Mouse (Mus musculus) left cerebral cortex, postnatal 14 days (tissue): ENCODE results near the gene A630073D07Rik. TPM values are rescaled to one million over a fixed set of nuclear protein-coding genes. Genes with fewer than 3 reads are reported as not detected.
"Not testable (repeated sequence)": the region's sequence is repeated elsewhere in the genome, so short reads cannot be mapped to it uniquely, and the experiment has no call there.

Experiments used
- DNase-seq, 2 experiments: peaks; one replicate each; pipeline ENCODE4 v3.0.0; 2021 to 2022; ENCODE audit warnings: low spot score in 2 of 2, mixed read lengths in 1 of 2
- intact Hi-C: fragments of 180-260 bp; cut with DNase I; formaldehyde crosslinking; loops from one replicate; pipeline ENCODE4 v1.15.1; 2025
- long read RNA-seq, 2 experiments: library from polyadenylated mRNA; stranded (forward); transcript quantifications; one replicate each; pipeline ENCODE4 v2.0.0; 2021
- total RNA-seq, 2 experiments: library from RNA; stranded (reverse); gene quantifications; 2 replicates each; pipeline ENCODE4 v1.2.3; 2021

A630073D07Rik gene
- total RNA-seq = not detected
- long read RNA-seq, experiment 1 = 0 reads
- long read RNA-seq, experiment 2 = 0 reads

- DNase-seq = no peak
- intact Hi-C loops = no loop called here
Observed at GRCm38 (mm10) chr6:132651426-132651825, at the start of gene A630073D07Rik. A630073D07Rik (minus strand) TSS chr6:132651526.

DNA sequence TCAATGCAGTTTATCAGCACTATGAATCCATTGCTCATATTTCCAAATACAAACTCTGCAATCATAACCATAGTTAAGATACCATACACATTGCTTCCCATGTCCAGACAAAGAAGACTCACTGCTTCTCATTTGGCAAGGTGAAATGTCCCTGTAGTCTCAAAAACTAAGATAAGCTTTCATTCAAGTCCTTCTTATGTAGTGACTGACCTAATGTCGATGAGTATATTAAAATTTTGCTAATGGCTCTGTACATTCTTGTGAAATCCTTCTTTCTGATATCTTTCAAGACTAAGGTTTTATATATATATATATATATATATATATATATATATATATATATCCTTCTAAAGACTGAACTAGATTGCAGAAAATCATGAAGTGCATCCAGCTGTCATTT, 49.6 kb upstream of the A630073D07Rik start, which contains the start of gene Tas2r121:
TSS of gene Tas2r121 (minus strand) at position 101 of the 400 bp plus-strand sequence.
- intact Hi-C loops = no loop called here
- no peak for DNase-seq

DNA sequence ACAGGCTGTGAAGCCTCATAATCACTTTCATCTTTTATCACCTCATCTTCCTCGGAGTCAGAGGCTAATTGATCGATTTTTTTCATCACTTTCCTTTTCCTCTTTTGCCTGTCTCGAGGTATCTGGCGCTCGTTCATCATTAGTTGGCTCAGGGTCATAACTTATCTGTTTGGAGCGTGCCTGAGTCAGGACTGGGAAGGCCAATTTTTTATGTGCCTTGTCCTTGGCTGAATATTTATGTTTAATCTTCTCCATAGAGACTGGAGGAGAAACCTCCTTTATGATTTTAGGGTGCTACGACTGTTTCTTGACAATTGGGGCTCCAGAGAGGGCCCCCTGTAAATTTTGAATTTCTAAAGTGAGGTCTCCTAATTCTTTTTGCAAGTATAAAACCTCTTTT, 40.3 kb upstream of the A630073D07Rik start:
- intact Hi-C loops, DNase-seq: not testable (repeated sequence)

GRCm38 (mm10) chr6:132656653-132657052, 5.3 kb upstream of the A630073D07Rik start, which contains the start of gene Tas2r120:
Tas2r120 (plus strand) TSS chr6:132656953.
- intact Hi-C loops = no loop called here
- no peak for DNase-seq

- intact Hi-C loops = no loop called here
- DNase-seq = no peak
Observed at GRCm38 (mm10) chr6:132649399-132649798, 1.9 kb downstream of the A630073D07Rik start.

DNA sequence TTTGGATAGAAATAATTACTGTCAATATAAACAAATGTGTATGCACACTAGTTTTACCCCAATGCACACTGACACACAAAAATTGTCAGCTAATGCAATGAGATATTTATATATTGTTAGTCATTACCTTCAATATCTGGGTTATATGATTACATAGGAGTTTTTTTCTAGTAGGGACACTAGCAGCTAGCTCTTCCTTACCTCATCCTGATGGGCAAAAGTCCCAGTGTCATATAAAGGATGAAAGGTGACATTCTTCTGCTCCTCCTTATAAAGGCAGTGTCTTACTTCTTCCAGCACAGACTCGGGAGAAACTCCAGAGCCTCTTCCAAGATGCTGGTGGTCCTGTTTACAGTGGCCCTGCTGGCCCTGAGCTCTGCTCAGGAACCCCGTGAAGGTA, 55.7 kb downstream of the A630073D07Rik start, which contains the start of gene Prp2:
TSS of gene Prp2 (plus strand) at position 301 of the 400 bp plus-strand sequence.
- intact Hi-C loops, DNase-seq: not testable (repeated sequence)

Other genes with a start within 250 kb of the A630073D07Rik start
- not detected for gene Prh1, start 81.7 kb downstream of the A630073D07Rik start, total RNA-seq
- not detected for gene Prp2, start 55.6 kb downstream of the A630073D07Rik start, total RNA-seq
- not detected for gene Tas2r120, start 5.4 kb upstream of the A630073D07Rik start, total RNA-seq
- not detected for gene Tas2r121, start 49.5 kb upstream of the A630073D07Rik start, total RNA-seq
- not detected for gene Tas2r122, start 60.4 kb upstream of the A630073D07Rik start, total RNA-seq
- gene Tas2r115, start 86.5 kb upstream of the A630073D07Rik start, total RNA-seq = not detected
- gene Tas2r124, start 103.2 kb upstream of the A630073D07Rik start, total RNA-seq = not detected
- not detected for gene Tas2r102, start 110.6 kb upstream of the A630073D07Rik start, total RNA-seq
- gene Tas2r136, start 126.6 kb upstream of the A630073D07Rik start, total RNA-seq = not detected
- not detected for gene Tas2r117, start 151.3 kb upstream of the A630073D07Rik start, total RNA-seq
- not detected for gene Tas2r123, start 195.6 kb upstream of the A630073D07Rik start, total RNA-seq
- gene Tas2r116, start 203.9 kb upstream of the A630073D07Rik start, total RNA-seq = not detected
- not detected for gene Tas2r110, start 216.5 kb upstream of the A630073D07Rik start, total RNA-seq
- gene Tas2r113, start 241.5 kb upstream of the A630073D07Rik start, total RNA-seq = not detected